Mouse (Mus musculus) C2C12 (cell line): ENCODE results near the gene Frmd8.

ENCODE experiments used
- CTCF ChIP-seq: IDR thresholded peaks from one replicate; pipeline ENCODE4 v1.5.1; 2011; ENCODE audit not compliant: control insufficient read depth, insufficient read depth, insufficient read length
- MAX ChIP-seq: IDR thresholded peaks from one replicate; pipeline ENCODE4 v1.6.1; 2011; ENCODE audit warnings: mild to moderate bottlenecking, control low read depth
- USF1 ChIP-seq: IDR thresholded peaks from one replicate; pipeline ENCODE4 v1.6.1; 2011; ENCODE audit warnings: low read depth, mild to moderate bottlenecking, control low read depth, moderate library complexity

DNA sequence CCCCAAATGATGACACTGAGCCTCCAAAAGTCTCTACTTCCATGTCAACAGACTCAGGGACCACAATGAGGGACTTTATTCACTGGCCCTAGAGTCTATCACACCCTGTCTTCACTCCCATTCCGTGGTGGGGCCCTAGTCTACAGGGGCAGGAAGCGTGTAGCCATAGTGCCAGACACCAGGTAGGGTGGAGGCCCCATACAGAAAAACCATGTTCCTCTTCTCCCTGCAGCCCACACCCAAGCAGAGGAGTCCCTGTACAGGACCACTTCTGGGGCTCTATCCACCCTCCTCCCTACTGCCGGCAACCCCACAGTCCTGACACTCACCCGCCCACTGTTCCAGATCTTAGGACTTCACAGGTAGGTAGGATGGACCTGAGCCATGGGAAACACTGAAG is 2.5 kb downstream of the Frmd8 start:
- TF ChIP-seq USF1 (no peak), CTCF (no peak), MAX (no peak)
